30 mouse cellular contexts compared by ENCODE assay signal in genomic region chr11:116538142-116538735, GRCm38 (mm10). TPM values are rescaled to one million over a fixed set of nuclear protein-coding genes. Genes with fewer than 3 reads are reported as not detected.
A peak's percentile ranks its signal among the peaks of the same experiment; 100 is the strongest.
DNase-seq lines count a peak whose midpoint lies in the region; ATAC-seq and TF ChIP-seq lines count a peak whose summit lies in the region.
"Had no signal": no experiment of that assay in that cellular context is flagged by ENCODE, and none has a peak within 500 bp of the region (broad histone marks: within the 10 kb centered on the region; RNA-seq: fewer than 3 reads in every experiment).

No protein-coding gene starts in this region.

- peak; percentile 11; the same call in 1 of the 2 replicates for ATAC-seq in liver, embryonic 12.5 days
- peak; percentile 23 for ATAC-seq in megakaryocyte-erythroid progenitor cell, adult 5-6 weeks (replicated peaks; ENCODE audit: low FRiP score, low TSS enrichment, poor library complexity, severe bottlenecking)
- ATAC-seq in hindbrain, embryonic 11.5 days (ENCODE audit: low FRiP score), result no peak
- no peak for ATAC-seq in intestine, embryonic 16.5 days
- ATAC-seq: forebrain, postnatal 0 days; intestine, postnatal 0 days had no signal

- H3K36me3 ChIP-seq in liver, embryonic 12.5 days, result peaks cover 84% of the 10 kb centered on the region
- no peaks in the 10 kb centered on the region; the same call in 1 of the 2 replicates for H3K36me3 ChIP-seq in kidney, adult 2 months (ENCODE audit: control insufficient read depth, insufficient read depth, low read length)
- H3K36me3 ChIP-seq in hindbrain, embryonic 11.5 days (ENCODE audit: control insufficient read depth, insufficient read depth, low read length), result peaks cover 17% of the 10 kb centered on the region; the same call in 1 of the 2 replicates
- H3K36me3 ChIP-seq in intestine, embryonic 16.5 days (ENCODE audit: control insufficient read depth, insufficient read depth, low read length), result 0 out of 2 replicates have a peak, but pooled peaks cover 7% of the 10 kb centered on the region

- no peak for TF ChIP-seq CTCF in kidney, adult 2 months (conservative IDR thresholded peaks at IDR 0.05; ENCODE audit: insufficient read depth, insufficient read length, low read depth, low read length)

- peak overlapping the region; percentile 99 for H3K4me2 ChIP-seq in liver, embryonic 12.5 days
- H3K4me2 ChIP-seq in hindbrain, embryonic 11.5 days (replicated peaks; ENCODE audit: low read depth, low read length), result no peak overlapping the region
- no peak overlapping the region for H3K4me2 ChIP-seq in intestine, embryonic 16.5 days (ENCODE audit: low read depth, low read length)
- H3K4me2 ChIP-seq: embryonic facial prominence, embryonic 13.5 days; hindbrain, embryonic 15.5 days; neural tube, embryonic 13.5 days; stomach, embryonic 15.5 days had no signal

- no peaks in the 10 kb centered on the region for H3K9me3 ChIP-seq in liver, embryonic 12.5 days (replicated peaks)
- no peaks in the 10 kb centered on the region for H3K9me3 ChIP-seq in hindbrain, embryonic 11.5 days (ENCODE audit: control insufficient read depth, low read length)
- H3K9me3 ChIP-seq in intestine, embryonic 16.5 days (ENCODE audit: control insufficient read depth, low read length), result no peaks in the 10 kb centered on the region
- H3K9me3 ChIP-seq: embryonic facial prominence, embryonic 13.5 days; forebrain, embryonic 10.5 days; heart, embryonic 10.5 days; hindbrain, embryonic 15.5 days; neural tube, embryonic 13.5 days; stomach, embryonic 15.5 days had no signal

- peaks cover 66% of the 10 kb centered on the region for H3K4me1 ChIP-seq in liver, embryonic 12.5 days
- H3K4me1 ChIP-seq in kidney, adult 2 months (ENCODE audit: control insufficient read depth, insufficient read depth, low read length), result no peaks in the 10 kb centered on the region
- H3K4me1 ChIP-seq in hindbrain, embryonic 11.5 days (replicated peaks; ENCODE audit: control insufficient read depth, insufficient read depth, low read length), result peaks cover 8% of the 10 kb centered on the region; the same call in 1 of the 2 replicates
- H3K4me1 ChIP-seq in intestine, embryonic 16.5 days (ENCODE audit: control insufficient read depth, insufficient read depth, low read length), result peaks cover 9% of the 10 kb centered on the region

- DNase-seq in spleen, postnatal 10 days (ENCODE audit: low spot score in 2 of 2), result peak; percentile 50 to 63
- no peak for DNase-seq in spleen, postnatal 36 days (ENCODE audit: low spot score in 2 of 2)
- peak; percentile 53 for DNase-seq in c-Kit-positive CD71-positive TER-119-positive erythroid progenitor cells, embryonic 14.5 days (ENCODE audit: low spot score)
- DNase-seq in kidney, adult 2 months, result no peak
- DNase-seq in hindbrain, embryonic 11.5 days (ENCODE audit: low spot score), result no peak
- DNase-seq: cerebellum, adult 9-11 months; forebrain, postnatal 0 days; lung, adult 18-20 months; lung, postnatal 36 days; midbrain, embryonic 14.5 days; right cerebral cortex, postnatal 14 days; spleen, adult 18-20 months; thymus, adult 18-20 months; thymus, postnatal 4 days had no signal

- WGBS in liver, embryonic 12.5 days (ENCODE audit: insufficient replicate concordance), result 51% methylated on average over 12 of the region's 12 CpGs
- WGBS in kidney, adult 2 months, result 86% methylated on average over 12 of the region's 12 CpGs
- WGBS in hindbrain, embryonic 11.5 days, result 87% methylated on average over 12 of the region's 12 CpGs
- WGBS in intestine, embryonic 16.5 days, result 84% methylated on average over 12 of the region's 12 CpGs

- peak overlapping the region; percentile 93 for H3K27ac ChIP-seq in liver, embryonic 12.5 days
- no peak overlapping the region for H3K27ac ChIP-seq in kidney, adult 2 months (ENCODE audit: insufficient read depth, low read depth, low read length)
- H3K27ac ChIP-seq in hindbrain, embryonic 11.5 days (ENCODE audit: low read depth, low read length), result no peak overlapping the region
- H3K27ac ChIP-seq in intestine, embryonic 16.5 days (ENCODE audit: low read length), result no peak overlapping the region
- H3K27ac ChIP-seq: embryonic facial prominence, embryonic 13.5 days; heart, embryonic 10.5 days; hindbrain, embryonic 15.5 days; kidney, postnatal 0 days; neural tube, embryonic 13.5 days; stomach, embryonic 15.5 days had no signal

- TF ChIP-seq POLR2A in kidney, adult 2 months (IDR thresholded peaks at IDR 0.05; ENCODE audit: low read depth, low read length), result no peak

- no peak overlapping the region for H3K4me3 ChIP-seq in liver, embryonic 12.5 days
- H3K4me3 ChIP-seq in kidney, adult 2 months (ENCODE audit: insufficient read depth, low read depth, low read length), result no peak overlapping the region
- H3K4me3 ChIP-seq in hindbrain, embryonic 11.5 days (ENCODE audit: low read depth, low read length), result no peak overlapping the region
- H3K4me3 ChIP-seq in intestine, embryonic 16.5 days (ENCODE audit: low read length), result no peak overlapping the region
- H3K4me3 ChIP-seq: embryonic facial prominence, embryonic 13.5 days; forebrain, embryonic 10.5 days; heart, embryonic 10.5 days; hindbrain, embryonic 15.5 days; neural tube, embryonic 13.5 days; stomach, embryonic 15.5 days had no signal

- H3K9ac ChIP-seq in liver, embryonic 12.5 days, result 0 out of 2 replicates have a peak overlapping the region, but pooled peaks have one; percentile 19
- no peak overlapping the region for H3K9ac ChIP-seq in hindbrain, embryonic 11.5 days (ENCODE audit: low read depth, low read length)
- no peak overlapping the region for H3K9ac ChIP-seq in intestine, embryonic 16.5 days (ENCODE audit: low read depth, low read length)
- H3K9ac ChIP-seq: embryonic facial prominence, embryonic 13.5 days; forebrain, postnatal 0 days; hindbrain, embryonic 15.5 days; neural tube, embryonic 13.5 days; stomach, embryonic 15.5 days had no signal

- peaks cover 8% of the 10 kb centered on the region for H3K27me3 ChIP-seq in liver, embryonic 12.5 days (replicated peaks)
- no peaks in the 10 kb centered on the region for H3K27me3 ChIP-seq in kidney, adult 2 months (replicated peaks; ENCODE audit: control insufficient read depth, insufficient read depth, low read length)
- H3K27me3 ChIP-seq in hindbrain, embryonic 11.5 days (ENCODE audit: control insufficient read depth, insufficient read depth, low read length), result peaks cover 9% of the 10 kb centered on the region
- H3K27me3 ChIP-seq in intestine, embryonic 16.5 days (replicated peaks; ENCODE audit: control insufficient read depth, insufficient read depth, low read length), result peaks cover 9% of the 10 kb centered on the region

RNA-seq across cellular contexts. Expression of gene Sphk1, which starts 7.5 kb away (rescaled TPM):
- polyA plus RNA-seq in liver, embryonic 12.5 days (2016; fragmentation: Nextera tagmentation; extraction: Ambion mirVana), result 26.9 and 28.0 TPM in 2 replicates
- total RNA-seq in megakaryocyte-erythroid progenitor cell, adult 5-6 weeks (2014; fragmentation: Nextera tagmentation), result 188 and 259 TPM in 2 replicates
- 119 and 168 TPM in 2 replicates for total RNA-seq in megakaryocyte-erythroid progenitor cell, adult 5-6 weeks (2017)
- 9.9 and 12.0 TPM in 2 replicates for polyA plus RNA-seq in kidney, adult 2 months (2012; rRNA removed)
- polyA plus RNA-seq in hindbrain, embryonic 11.5 days (2014; fragmentation: Nextera tagmentation; extraction: Ambion mirVana), result 8.1 and 10.0 TPM in 2 replicates
- polyA plus RNA-seq in intestine, embryonic 16.5 days (2015; fragmentation: Nextera tagmentation; extraction: Ambion mirVana), result 3.9 and 5.2 TPM in 2 replicates

RNA-seq across cellular contexts. Expression of gene Ube2o, which starts 43.0 kb away (rescaled TPM):
- 40.0 and 40.2 TPM in 2 replicates for polyA plus RNA-seq in liver, embryonic 12.5 days (2016; fragmentation: Nextera tagmentation; extraction: Ambion mirVana)
- 9.2 and 28.8 TPM in 2 replicates for total RNA-seq in megakaryocyte-erythroid progenitor cell, adult 5-6 weeks (2014; fragmentation: Nextera tagmentation)
- 4.6 and 22.6 TPM in 2 replicates for total RNA-seq in megakaryocyte-erythroid progenitor cell, adult 5-6 weeks (2017)
- 10.3 and 10.8 TPM in 2 replicates for polyA plus RNA-seq in kidney, adult 2 months (2012; rRNA removed)
- polyA plus RNA-seq in hindbrain, embryonic 11.5 days (2014; fragmentation: Nextera tagmentation; extraction: Ambion mirVana), result 17.5 and 18.8 TPM in 2 replicates
- 3.1 and 3.7 TPM in 2 replicates for polyA plus RNA-seq in intestine, embryonic 16.5 days (2015; fragmentation: Nextera tagmentation; extraction: Ambion mirVana)

RNA-seq across cellular contexts. Expression of gene Prpsap1, which starts 44.2 kb away (rescaled TPM):
- polyA plus RNA-seq in liver, embryonic 12.5 days (2016; fragmentation: Nextera tagmentation; extraction: Ambion mirVana), result 69.9 and 77.1 TPM in 2 replicates
- 89.6 and 95.3 TPM in 2 replicates for total RNA-seq in megakaryocyte-erythroid progenitor cell, adult 5-6 weeks (2014; fragmentation: Nextera tagmentation)
- total RNA-seq in megakaryocyte-erythroid progenitor cell, adult 5-6 weeks (2017), result 36.8 and 60.7 TPM in 2 replicates
- 87.5 and 91.1 TPM in 2 replicates for polyA plus RNA-seq in kidney, adult 2 months (2012; rRNA removed)
- polyA plus RNA-seq in hindbrain, embryonic 11.5 days (2014; fragmentation: Nextera tagmentation; extraction: Ambion mirVana), result 164 and 169 TPM in 2 replicates
- 260 and 274 TPM in 2 replicates for polyA plus RNA-seq in intestine, embryonic 16.5 days (2015; fragmentation: Nextera tagmentation; extraction: Ambion mirVana)

RNA-seq across cellular contexts. Expression of gene Aanat, which starts 48.0 kb away (rescaled TPM):
- polyA plus RNA-seq in liver, embryonic 12.5 days (2016; fragmentation: Nextera tagmentation; extraction: Ambion mirVana), result not detected in 2 replicates
- not detected in 2 replicates for total RNA-seq in megakaryocyte-erythroid progenitor cell, adult 5-6 weeks (2014; fragmentation: Nextera tagmentation)
- total RNA-seq in megakaryocyte-erythroid progenitor cell, adult 5-6 weeks (2017), result not detected in 2 replicates
- not detected in 2 replicates for polyA plus RNA-seq in kidney, adult 2 months (2012; rRNA removed)
- polyA plus RNA-seq in hindbrain, embryonic 11.5 days (2014; fragmentation: Nextera tagmentation; extraction: Ambion mirVana), result not detected in 2 replicates
- not detected in 2 replicates for polyA plus RNA-seq in intestine, embryonic 16.5 days (2015; fragmentation: Nextera tagmentation; extraction: Ambion mirVana)
- total RNA-seq: adrenal gland, postnatal 4 days; CH12.LX; gastrocnemius, adult 18-20 months; gastrocnemius, postnatal 4 days had no signal
- polyA plus RNA-seq: embryonic facial prominence, embryonic 13.5 days; forebrain, embryonic 10.5 days; heart, embryonic 10.5 days; heart, postnatal 0 days; hindbrain, embryonic 15.5 days; intestine, postnatal 0 days; kidney, postnatal 0 days had no signal

Comparison
In these comparisons a context has a peak if more than half of its experiments do, and no peak if none do; other contexts are left out.
1. DNase-seq: peak in spleen, postnatal 10 days (2 of 2) and c-Kit-positive CD71-positive TER-119-positive erythroid progenitor cells, embryonic 14.5 days (single experiment); none in spleen, postnatal 36 days (0 of 2), kidney, adult 2 months (single experiment) and hindbrain, embryonic 11.5 days (single experiment).
2. ATAC-seq: peak in liver, embryonic 12.5 days (single experiment) and megakaryocyte-erythroid progenitor cell, adult 5-6 weeks (single experiment); none in hindbrain, embryonic 11.5 days (single experiment) and intestine, embryonic 16.5 days (single experiment).